Mouse (Mus musculus) lung, adult 2 months (tissue): ENCODE measurements around the gene Cass4.

Experiments used
- CTCF ChIP-seq: fragments of 200-500 bp; IDR thresholded peaks from 2 replicates; pipeline ENCODE4 v1.5.1; 2011; ENCODE audit warnings: mild to moderate bottlenecking, low read length, control low read depth; ENCODE audit not compliant: insufficient read depth
- POLR2A ChIP-seq: fragments of 200-500 bp; IDR thresholded peaks from 2 replicates; pipeline ENCODE4 v1.6.1; 2011; ENCODE audit warnings: low read depth, mild to moderate bottlenecking, control low read depth, low read length, borderline replicate concordance; ENCODE audit errors: extremely low read depth

DNA sequence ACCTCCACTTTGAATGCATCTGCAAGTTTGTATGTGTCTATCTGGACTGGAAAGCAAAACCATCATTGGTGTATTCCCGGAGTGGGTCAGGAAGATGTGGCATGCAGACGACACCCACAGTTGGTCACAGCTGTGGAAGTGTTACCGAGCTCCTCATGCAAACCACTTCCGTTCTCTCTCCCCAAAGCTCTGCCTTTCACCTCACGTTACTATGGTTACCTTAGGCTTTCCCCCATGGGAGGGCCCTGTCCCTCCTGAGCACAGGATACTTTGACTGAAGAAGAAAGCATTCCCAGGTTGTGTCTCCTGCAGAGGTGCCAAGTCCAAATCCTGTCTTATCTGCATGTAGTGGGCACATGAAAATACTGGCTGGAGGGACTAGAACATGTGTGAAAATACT is 40.2 kb downstream of the Cass4 start:
- TF ChIP-seq POLR2A (no peak), CTCF (no peak)
